Mouse (Mus musculus): Measurements from ENCODE around the gene Srm. TPM values are rescaled to one million over a fixed set of nuclear protein-coding genes. Genes with fewer than 3 reads are reported as not detected.

The Srm gene
- polyA plus RNA-seq, 1 experiment from 2014 or later, result 76.8 TPM

- Histone ChIP-seq H3K9ac (no peak overlapping the region), H3K27ac (no peak overlapping the region), H3K27me3 (no peaks in the 10 kb centered on the region), H3K4me3 (no peak overlapping the region), H3K36me3 (peaks cover 16% of the 10 kb centered on the region), H3K4me1 (replicated peaks) (no peaks in the 10 kb centered on the region), H3K4me2 (no peak overlapping the region), H3K9me3 (replicated peaks) (no peaks in the 10 kb centered on the region)
- ATAC-seq (replicated peaks; ENCODE audit: insufficient number of reproducible peaks, insufficient read depth, low FRiP score, low read depth), result no peak
- WGBS, result 64% methylated on average over 4 of the region's 4 CpGs
Measured at GRCm38 (mm10) chr4:148601871-148602270, 10.6 kb downstream of the Srm start.

DNA sequence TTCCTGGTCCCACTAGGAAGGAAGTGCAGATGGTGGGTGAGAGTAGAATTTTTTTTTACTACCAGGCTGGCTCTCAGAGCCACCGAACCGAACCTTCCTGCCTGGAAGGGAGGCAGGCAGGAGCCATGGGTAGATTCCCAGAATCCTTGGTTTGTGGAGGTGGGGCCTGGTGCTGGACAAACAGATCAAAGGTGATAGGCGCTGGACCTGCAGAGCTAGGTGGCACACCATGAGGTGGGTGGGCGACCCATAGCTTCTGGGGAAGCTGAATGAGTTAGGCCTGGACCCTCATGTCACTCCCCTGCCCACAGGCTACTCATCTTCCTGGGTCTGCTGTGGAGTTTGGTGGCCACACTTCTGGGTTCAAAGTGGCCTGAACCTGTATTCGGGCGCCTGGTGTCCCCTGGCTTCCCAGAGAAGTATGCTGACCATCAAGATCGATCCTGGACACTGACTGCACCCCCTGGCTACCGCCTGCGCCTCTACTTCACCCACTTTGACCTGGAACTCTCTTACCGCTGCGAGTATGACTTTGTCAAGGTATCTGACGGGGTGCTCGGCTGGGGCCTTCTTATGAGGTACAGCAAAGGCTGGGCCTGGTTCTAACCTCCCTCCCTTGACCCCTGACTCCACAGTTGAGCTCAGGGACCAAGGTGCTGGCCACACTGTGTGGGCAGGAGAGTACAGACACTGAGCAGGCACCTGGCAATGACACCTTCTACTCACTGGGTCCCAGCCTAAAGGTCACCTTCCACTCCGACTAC lies 11.2 kb downstream of the Srm start, which contains the start of gene Masp2:
Masp2 (plus strand) TSS at position 198 of the 764 bp plus-strand sequence.
- Histone ChIP-seq H3K36me3 (peaks cover 16% of the 10 kb centered on the region), H3K4me1 (replicated peaks) (no peaks in the 10 kb centered on the region), H3K4me2 (no peak within 1 kb of the TSS), H3K27me3 (no peaks in the 10 kb centered on the region), H3K27ac (no peak within 1 kb of the TSS), H3K9me3 (replicated peaks) (no peaks in the 10 kb centered on the region), H3K4me3 (no peak within 1 kb of the TSS), H3K9ac (no peak within 1 kb of the TSS)
- no peak for ATAC-seq (replicated peaks; ENCODE audit: insufficient number of reproducible peaks, insufficient read depth, low FRiP score, low read depth)
- 85% methylated on average over 14 of the region's 14 CpGs for WGBS

- Histone ChIP-seq H3K27ac (no peak overlapping the region), H3K4me3 (no peak overlapping the region), H3K4me2 (no peak overlapping the region), H3K27me3 (no peaks in the 10 kb centered on the region), H3K9me3 (replicated peaks) (no peaks in the 10 kb centered on the region), H3K36me3 (peaks cover 9% of the 10 kb centered on the region), H3K4me1 (replicated peaks) (peaks cover 8% of the 10 kb centered on the region), H3K9ac (no peak overlapping the region)
- WGBS, result 67% methylated on average over 10 of the region's 10 CpGs
- no peak for ATAC-seq (replicated peaks; ENCODE audit: insufficient number of reproducible peaks, insufficient read depth, low FRiP score, low read depth)
Measured at GRCm38 (mm10) chr4:148603376-148604139, 12.3 kb downstream of the Srm start.

GRCm38 (mm10) chr4:148604141-148604540 lies 12.8 kb downstream of the Srm start:
- Histone ChIP-seq H3K36me3 (0 out of 2 replicates have a peak, but pooled peaks cover 4% of the 10 kb centered on the region), H3K4me2 (no peak overlapping the region), H3K4me3 (no peak overlapping the region), H3K27ac (no peak overlapping the region), H3K4me1 (replicated peaks) (peaks cover 12% of the 10 kb centered on the region), H3K9ac (no peak overlapping the region), H3K27me3 (no peaks in the 10 kb centered on the region), H3K9me3 (replicated peaks) (no peaks in the 10 kb centered on the region)
- 75% methylated on average over 7 of the region's 7 CpGs for WGBS
- no peak for ATAC-seq (replicated peaks; ENCODE audit: insufficient number of reproducible peaks, insufficient read depth, low FRiP score, low read depth)

- Histone ChIP-seq H3K36me3 (no peaks in the 10 kb centered on the region), H3K4me3 (no peak overlapping the region), H3K9me3 (replicated peaks) (no peaks in the 10 kb centered on the region), H3K4me2 (no peak overlapping the region), H3K9ac (no peak overlapping the region), H3K27ac (no peak overlapping the region), H3K27me3 (no peaks in the 10 kb centered on the region), H3K4me1 (replicated peaks) (peaks cover 12% of the 10 kb centered on the region)
- ATAC-seq (replicated peaks; ENCODE audit: insufficient number of reproducible peaks, insufficient read depth, low FRiP score, low read depth), result no peak; the same call in 1 of the 2 replicates
- 86% methylated on average over 3 of the region's 3 CpGs for WGBS
Measured at GRCm38 (mm10) chr4:148604541-148605165, 13.3 kb downstream of the Srm start.

DNA sequence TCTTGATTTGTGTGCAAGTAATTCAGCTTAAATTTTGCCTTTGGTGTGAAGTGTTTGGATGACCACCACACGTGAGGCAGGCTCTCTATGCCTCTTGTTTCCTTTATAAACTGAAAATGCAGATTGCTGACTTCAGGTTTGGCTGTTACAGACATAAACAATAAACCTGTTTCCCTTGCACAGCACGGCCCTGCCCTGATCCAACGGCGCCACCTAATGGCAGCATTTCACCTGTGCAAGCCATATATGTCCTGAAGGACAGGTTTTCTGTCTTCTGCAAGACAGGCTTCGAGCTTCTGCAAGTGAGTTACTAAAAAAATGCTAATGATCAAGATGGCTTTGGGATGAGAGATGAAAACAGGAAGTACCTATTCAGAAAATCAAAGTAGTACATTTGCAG lies 16.5 kb downstream of the Srm start:
- WGBS, result 25% methylated on average over 5 of the region's 5 CpGs
- 0 out of 2 replicates have a peak overlapping the region, but pooled peaks have one; percentile 50 for H3K27ac ChIP-seq
- 0 out of 2 replicates have a peak, but pooled peaks cover 3% of the 10 kb centered on the region for H3K36me3 ChIP-seq
- no peak for ATAC-seq (replicated peaks; ENCODE audit: insufficient number of reproducible peaks, insufficient read depth, low FRiP score, low read depth)
- no peaks in the 10 kb centered on the region for H3K9me3 ChIP-seq (replicated peaks)
- no peak overlapping the region for H3K4me2 ChIP-seq
- no peak overlapping the region for H3K4me3 ChIP-seq
- no peak overlapping the region for H3K9ac ChIP-seq
- no peaks in the 10 kb centered on the region for H3K27me3 ChIP-seq
- peaks cover 23% of the 10 kb centered on the region for H3K4me1 ChIP-seq (replicated peaks)

DNA sequence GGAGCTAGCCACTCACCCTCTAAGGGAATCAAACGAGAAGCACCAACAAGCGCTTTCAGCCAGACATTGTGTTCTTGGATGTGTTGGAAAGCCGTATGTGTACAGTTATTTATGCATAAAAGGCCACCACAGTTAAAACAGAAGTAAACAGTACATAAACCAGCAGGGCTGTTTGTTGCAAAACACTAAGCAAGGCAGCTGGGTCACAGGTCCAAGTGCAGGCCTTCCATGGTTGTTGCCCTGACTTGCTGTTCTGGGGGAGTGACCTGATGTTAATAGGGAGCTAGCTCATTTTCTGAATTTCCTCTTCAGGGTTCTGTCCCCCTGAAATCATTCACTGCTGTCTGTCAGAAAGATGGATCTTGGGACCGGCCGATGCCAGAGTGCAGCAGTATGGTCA lies 18.5 kb downstream of the Srm start:
- H3K9ac ChIP-seq, result no peak overlapping the region
- peaks cover 15% of the 10 kb centered on the region for H3K36me3 ChIP-seq
- no peak overlapping the region for H3K4me3 ChIP-seq
- no peak for ATAC-seq (replicated peaks; ENCODE audit: insufficient number of reproducible peaks, insufficient read depth, low FRiP score, low read depth)
- H3K4me1 ChIP-seq (replicated peaks), result peaks cover 23% of the 10 kb centered on the region
- WGBS, result 86% methylated on average over 5 of the region's 5 CpGs
- no peaks in the 10 kb centered on the region for H3K9me3 ChIP-seq (replicated peaks)
- H3K27ac ChIP-seq, result no peak overlapping the region
- no peak overlapping the region for H3K4me2 ChIP-seq
- H3K27me3 ChIP-seq, result no peaks in the 10 kb centered on the region

- H3K4me3 ChIP-seq, result no peak overlapping the region
- H3K4me2 ChIP-seq, result no peak overlapping the region
- H3K9ac ChIP-seq, result no peak overlapping the region
- no peaks in the 10 kb centered on the region for H3K9me3 ChIP-seq (replicated peaks)
- WGBS, result 56% methylated on average over 5 of the region's 5 CpGs
- 0 out of 2 replicates have a peak overlapping the region, but pooled peaks have one; percentile 13 for H3K27ac ChIP-seq
- H3K4me1 ChIP-seq (replicated peaks), result peaks cover 23% of the 10 kb centered on the region
- H3K27me3 ChIP-seq, result no peaks in the 10 kb centered on the region
- no peak for ATAC-seq (replicated peaks; ENCODE audit: insufficient number of reproducible peaks, insufficient read depth, low FRiP score, low read depth)
- peaks cover 25% of the 10 kb centered on the region for H3K36me3 ChIP-seq
Measured at GRCm38 (mm10) chr4:148610631-148611364, 19.5 kb downstream of the Srm start.

GRCm38 (mm10) chr4:148612557-148612956 lies 21.3 kb downstream of the Srm start:
- no peak overlapping the region for H3K9ac ChIP-seq
- H3K4me2 ChIP-seq, result no peak overlapping the region
- no peaks in the 10 kb centered on the region for H3K9me3 ChIP-seq (replicated peaks)
- no peaks in the 10 kb centered on the region for H3K27me3 ChIP-seq
- no peak overlapping the region for H3K27ac ChIP-seq
- H3K4me3 ChIP-seq, result no peak overlapping the region
- H3K4me1 ChIP-seq (replicated peaks), result peaks cover 23% of the 10 kb centered on the region
- peaks cover 41% of the 10 kb centered on the region for H3K36me3 ChIP-seq
- no peak for ATAC-seq (replicated peaks; ENCODE audit: insufficient number of reproducible peaks, insufficient read depth, low FRiP score, low read depth)
- 54% methylated on average over 4 of the region's 4 CpGs for WGBS

DNA sequence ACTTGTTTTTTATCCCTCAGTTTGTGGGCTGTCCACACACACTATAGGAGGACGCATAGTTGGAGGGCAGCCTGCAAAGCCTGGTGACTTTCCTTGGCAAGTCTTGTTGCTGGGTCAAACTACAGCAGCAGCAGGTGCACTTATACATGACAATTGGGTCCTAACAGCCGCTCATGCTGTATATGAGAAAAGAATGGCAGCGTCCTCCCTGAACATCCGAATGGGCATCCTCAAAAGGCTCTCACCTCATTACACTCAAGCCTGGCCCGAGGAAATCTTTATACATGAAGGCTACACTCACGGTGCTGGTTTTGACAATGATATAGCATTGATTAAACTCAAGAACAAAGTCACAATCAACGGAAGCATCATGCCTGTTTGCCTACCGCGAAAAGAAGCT lies 22.4 kb downstream of the Srm start:
- Histone ChIP-seq H3K27me3 (no peaks in the 10 kb centered on the region), H3K9me3 (replicated peaks) (no peaks in the 10 kb centered on the region), H3K4me1 (replicated peaks) (peaks cover 17% of the 10 kb centered on the region), H3K9ac (no peak overlapping the region), H3K4me3 (no peak overlapping the region), H3K4me2 (no peak overlapping the region), H3K27ac (no peak overlapping the region), H3K36me3 (peaks cover 48% of the 10 kb centered on the region)
- ATAC-seq (replicated peaks; ENCODE audit: insufficient number of reproducible peaks, insufficient read depth, low FRiP score, low read depth), result no peak
- 86% methylated on average over 9 of the region's 9 CpGs for WGBS

DNA sequence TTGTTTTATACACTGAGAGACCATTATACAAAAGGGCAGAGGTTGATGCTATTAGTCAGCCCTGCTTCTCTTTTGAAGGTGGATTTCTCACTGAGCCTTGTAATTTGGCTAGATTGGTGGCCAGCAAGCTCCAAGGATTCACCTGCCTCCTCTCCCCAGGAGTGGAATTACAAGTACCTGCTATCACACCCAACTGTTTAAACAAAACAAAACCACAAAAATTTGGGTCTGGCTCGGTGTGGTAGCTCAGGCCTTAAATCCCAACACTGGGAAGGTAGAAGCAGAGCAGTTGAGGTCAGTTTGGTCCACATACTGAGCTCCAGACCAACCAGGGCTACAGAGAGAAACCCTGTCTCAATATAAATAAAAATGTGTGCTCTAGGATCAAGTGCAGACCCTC lies 28.5 kb downstream of the Srm start:
- Histone ChIP-seq H3K27me3 (no peaks in the 10 kb centered on the region), H3K4me3 (no peak overlapping the region), H3K9ac (no peak overlapping the region), H3K4me2 (no peak overlapping the region), H3K27ac (no peak overlapping the region), H3K36me3 (peaks cover 91% of the 10 kb centered on the region), H3K9me3 (replicated peaks) (no peaks in the 10 kb centered on the region), H3K4me1 (replicated peaks) (peaks cover 28% of the 10 kb centered on the region)
- WGBS, result 89% methylated on average over 1 of the region's 1 CpGs
- no peak for ATAC-seq (replicated peaks; ENCODE audit: insufficient number of reproducible peaks, insufficient read depth, low FRiP score, low read depth)

Measured in heart, embryonic 15.5 days (tissue).